Mouse (Mus musculus): ENCODE measurements around the gene Ptprn2.
A peak's percentile ranks its signal among the peaks of the same experiment; 100 is the strongest.

GRCm38 (mm10) chr12:116653684-116654083 lies 168.2 kb downstream of the Ptprn2 start:
- TF ChIP-seq CTCF (IDR thresholded peaks at IDR 0.05; ENCODE audit: borderline replicate concordance, control insufficient read depth, extremely low read depth, insufficient read depth, low read length, poor library complexity) (peak; percentile 36; the same call in 1 of the 2 replicates), POLR2A (IDR thresholded peaks at IDR 0.05; ENCODE audit: control insufficient read depth, extremely low read depth, insufficient read depth, low read length, poor library complexity) (no peak)
